Mouse (Mus musculus) adrenal gland, postnatal 14 days (tissue): ENCODE results near the gene Tubb1. TPM values are rescaled to one million over a fixed set of nuclear protein-coding genes. Genes with fewer than 3 reads are reported as not detected.

Source experiments
- DNase-seq: peaks from one replicate; pipeline ENCODE4 v3.0.0; 2021; ENCODE audit warnings: mixed read lengths
- total RNA-seq: library from RNA; stranded (reverse); gene quantifications from 2 replicates; pipeline ENCODE4 v1.2.3, GENCODE M21; 2021

Gene Tubb1
- total RNA-seq, 1 experiment from 2014 or later: 1.0 TPM

GRCm38 (mm10) chr2:174502831-174503460 is 52.5 kb downstream of the Tubb1 start:
- peak; percentile 63 for DNase-seq

Other genes starting within 250 kb of the Tubb1 start
- 4,967 and 5,329 TPM in 2 replicates for gene Gnas, start 166.4 kb upstream of the Tubb1 start, total RNA-seq
- gene Gm20721, start 104.0 kb upstream of the Tubb1 start, total RNA-seq: 4.6 and 5.4 TPM in 2 replicates
- 51.5 and 63.4 TPM in 2 replicates for gene Nelfcd, start 34.9 kb upstream of the Tubb1 start, total RNA-seq
- 154 and 160 TPM in 2 replicates for gene Ctsz, start 11.7 kb upstream of the Tubb1 start, total RNA-seq
- 463 and 499 TPM in 2 replicates for gene Atp5e, start 13.4 kb downstream of the Tubb1 start, total RNA-seq
- gene Prelid3b, start 22.4 kb downstream of the Tubb1 start, total RNA-seq: 177 and 185 TPM in 2 replicates
- 0.19 and 2.0 TPM in 2 replicates for gene Zfp831, start 192.8 kb downstream of the Tubb1 start, total RNA-seq